Mouse (Mus musculus): Measurements from ENCODE around the gene Acsm2.

- TF ChIP-seq POLR2A (IDR thresholded peaks at IDR 0.05; ENCODE audit: borderline replicate concordance, extremely low read depth, insufficient read depth, insufficient read length, poor library complexity, severe bottlenecking), result no peak
- no peak for TF ChIP-seq CTCF (IDR thresholded peaks at IDR 0.05; ENCODE audit: borderline replicate concordance, extremely low read depth, insufficient read depth, insufficient read length)
Observed at GRCm38 (mm10) chr7:119604903-119605483, 50.9 kb downstream of the Acsm2 start.
